ENCODE assay signal across 11 mouse cellular contexts in the genomic region with DNA sequence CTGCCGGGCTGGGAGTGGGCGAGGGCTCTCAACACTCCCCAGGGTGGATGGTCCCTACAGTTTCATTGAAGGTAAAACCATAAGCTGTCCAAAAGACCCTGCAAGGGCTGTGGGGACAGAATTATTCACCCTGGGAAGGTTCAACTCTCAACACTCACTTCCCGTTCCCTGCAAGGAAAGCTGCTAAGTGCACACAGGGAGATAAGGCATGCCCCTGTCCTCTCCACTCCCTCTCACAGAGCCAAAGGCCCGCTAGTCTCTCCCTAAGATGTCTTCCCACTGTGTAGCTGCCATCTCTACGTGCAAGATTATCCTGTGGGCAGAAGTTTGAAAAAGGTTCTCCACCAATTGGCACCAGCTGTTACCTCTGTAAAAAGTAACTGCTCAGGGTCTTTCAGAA.
DNase-seq lines count a peak whose midpoint lies in the region; ATAC-seq lines count a peak whose summit lies in the region.
"Had no signal": no experiment of that assay in that cellular context is flagged by ENCODE, and none has a peak within 500 bp of the region (broad histone marks: within the 10 kb centered on the region; RNA-seq: fewer than 3 reads in every experiment).

No protein-coding gene starts in this region.

- no peak overlapping the region for H3K4me2 ChIP-seq in heart, embryonic 12.5 days
- H3K4me2 ChIP-seq in lung, embryonic 15.5 days = no peak overlapping the region
- no peak overlapping the region for H3K4me2 ChIP-seq in embryonic facial prominence, embryonic 13.5 days
- H3K4me2 ChIP-seq in liver, embryonic 15.5 days = peak overlapping the region; percentile 1; the same call in 1 of the 2 replicates

- H3K27me3 ChIP-seq in heart, embryonic 12.5 days (replicated peaks) = no peaks in the 10 kb centered on the region
- H3K27me3 ChIP-seq in lung, embryonic 15.5 days = no peaks in the 10 kb centered on the region
- no peaks in the 10 kb centered on the region for H3K27me3 ChIP-seq in embryonic facial prominence, embryonic 13.5 days
- no peaks in the 10 kb centered on the region for H3K27me3 ChIP-seq in liver, embryonic 15.5 days
- H3K27me3 ChIP-seq: Patski had no signal

- intact Hi-C loops in heart, postnatal 14 days (cut with DNase I) = no loop called here

- peaks cover 54% of the 10 kb centered on the region for H3K4me1 ChIP-seq in heart, embryonic 12.5 days (replicated peaks)
- H3K4me1 ChIP-seq in lung, embryonic 15.5 days = peaks cover 50% of the 10 kb centered on the region
- H3K4me1 ChIP-seq in embryonic facial prominence, embryonic 13.5 days = peaks cover 64% of the 10 kb centered on the region
- peaks cover 43% of the 10 kb centered on the region for H3K4me1 ChIP-seq in liver, embryonic 15.5 days (replicated peaks)

- ATAC-seq in heart, embryonic 12.5 days (ENCODE audit: insufficient number of reproducible peaks, low FRiP score) = no peak
- no peak for ATAC-seq in lung, embryonic 15.5 days (ENCODE audit: borderline replicate concordance, extremely low read depth, low FRiP score, low TSS enrichment)
- no peak for ATAC-seq in embryonic facial prominence, embryonic 13.5 days (ENCODE audit: insufficient number of reproducible peaks, insufficient read depth, low FRiP score, low TSS enrichment, low read depth)
- peak; percentile 36; the same call in 1 of the 2 replicates for ATAC-seq in liver, embryonic 15.5 days (ENCODE audit: insufficient read depth)
- ATAC-seq: intestine, postnatal 0 days had no signal

- WGBS in heart, embryonic 12.5 days = 16% methylated on average over 5 of the region's 5 CpGs
- WGBS in lung, embryonic 15.5 days = 35% methylated on average over 5 of the region's 5 CpGs
- WGBS in embryonic facial prominence, embryonic 13.5 days = 51% methylated on average over 5 of the region's 5 CpGs
- whole genome bisulfite sequencing in liver, embryonic 15.5 days (ENCODE audit: insufficient replicate concordance) = 14% methylated on average over 5 of the region's 5 CpGs

- DNase-seq in heart, postnatal 14 days = no peak
- DNase-seq in lung, postnatal 4 days = no peak
- DNase-seq in adrenal gland, postnatal 14 days = no peak
- no peak for DNase-seq in right cerebral cortex, postnatal 25 days
- DNase-seq: adrenal gland, adult 8-10 months had no signal

- H3K4me3 ChIP-seq in heart, embryonic 12.5 days = no peak overlapping the region
- no peak overlapping the region for H3K4me3 ChIP-seq in lung, embryonic 15.5 days
- no peak overlapping the region for H3K4me3 ChIP-seq in embryonic facial prominence, embryonic 13.5 days
- H3K4me3 ChIP-seq in liver, embryonic 15.5 days (replicated peaks) = no peak overlapping the region

- 0 out of 2 replicates have a peak overlapping the region, but pooled peaks have one; percentile 29 for H3K9ac ChIP-seq in heart, embryonic 12.5 days
- no peak overlapping the region for H3K9ac ChIP-seq in lung, embryonic 15.5 days
- H3K9ac ChIP-seq in embryonic facial prominence, embryonic 13.5 days = no peak overlapping the region
- H3K9ac ChIP-seq in liver, embryonic 15.5 days = no peak overlapping the region

- H3K36me3 ChIP-seq in heart, embryonic 12.5 days = no peaks in the 10 kb centered on the region
- H3K36me3 ChIP-seq in lung, embryonic 15.5 days = no peaks in the 10 kb centered on the region
- H3K36me3 ChIP-seq in embryonic facial prominence, embryonic 13.5 days = no peaks in the 10 kb centered on the region
- H3K36me3 ChIP-seq in liver, embryonic 15.5 days (replicated peaks) = no peaks in the 10 kb centered on the region

- H3K9me3 ChIP-seq in heart, embryonic 12.5 days (replicated peaks) = no peaks in the 10 kb centered on the region
- no peaks in the 10 kb centered on the region for H3K9me3 ChIP-seq in lung, embryonic 15.5 days
- H3K9me3 ChIP-seq in embryonic facial prominence, embryonic 13.5 days = no peaks in the 10 kb centered on the region
- no peaks in the 10 kb centered on the region for H3K9me3 ChIP-seq in liver, embryonic 15.5 days (replicated peaks)

- peak overlapping the region; percentile 65 for H3K27ac ChIP-seq in heart, embryonic 12.5 days (ENCODE audit: poor library complexity, severe bottlenecking)
- H3K27ac ChIP-seq in lung, embryonic 15.5 days = peak overlapping the region; percentile 29
- peak overlapping the region; percentile 33; the same call in 1 of the 2 replicates for H3K27ac ChIP-seq in embryonic facial prominence, embryonic 13.5 days
- peak overlapping the region; percentile 3; the same call in 1 of the 2 replicates for H3K27ac ChIP-seq in liver, embryonic 15.5 days (replicated peaks)

Comparison
In these comparisons a context has a peak if more than half of its experiments do, and no peak if none do; other contexts are left out.
1. H3K27ac ChIP-seq: peak in every context shown above with its lines; median percentile 65 in heart, embryonic 12.5 days; 33 in embryonic facial prominence, embryonic 13.5 days; 29 in lung, embryonic 15.5 days; 3 in liver, embryonic 15.5 days.